Mouse (Mus musculus) bone marrow, adult 2 months (tissue): Measurements from ENCODE around the gene Gm15217. TPM values are rescaled to one million over a fixed set of nuclear protein-coding genes. Genes with fewer than 3 reads are reported as not detected.

Experiments
- H3K27ac ChIP-seq: fragments of 200-500 bp; 2 replicates; pipeline ENCODE4 v1.5.1; 2012; ENCODE audit warnings: low read depth, mild to moderate bottlenecking, control low read depth, inconsistent platforms, low read length; ENCODE audit not compliant: control insufficient read depth, poor library complexity, insufficient read depth
- H3K4me1 ChIP-seq: fragments of 200-500 bp; 2 replicates; pipeline ENCODE4 v1.6.1; 2011; ENCODE audit warnings: low read length; ENCODE audit not compliant: control insufficient read depth, insufficient read depth
- H3K4me3 ChIP-seq: fragments of 200-500 bp; replicated peaks from 2 replicates; pipeline ENCODE3; 2011; ENCODE audit warnings: mild to moderate bottlenecking, low read depth, low read length, control low read depth; ENCODE audit not compliant: control insufficient read depth
- CTCF ChIP-seq: fragments of 200-500 bp; IDR thresholded peaks from 2 replicates; pipeline ENCODE4 v1.5.1; 2011; ENCODE audit warnings: low read length, control low read depth; ENCODE audit not compliant: control insufficient read depth, insufficient read depth
- POLR2A ChIP-seq: fragments of 200-500 bp; IDR thresholded peaks from 2 replicates; pipeline ENCODE4 v1.6.1; 2011; ENCODE audit warnings: low read depth, mild to moderate bottlenecking, control low read depth, low read length, borderline replicate concordance; ENCODE audit not compliant: control insufficient read depth
- WGBS: fragments of 180-500 bp; shearing (Covaris S2); methylation state at CpG from one replicate; pipeline ENCODE4 v1.1.7; 2018; 5-methylcytosine and 5-hydroxymethylcytosine counted together
- polyA plus RNA-seq: library from polyadenylated mRNA; stranded (reverse); fragments of >200 nt; gene quantifications from 2 replicates; pipeline ENCODE4 v1.2.4, GENCODE M21; 2011; ENCODE audit warnings: low replicate concordance; ENCODE audit not compliant: missing spikeins, insufficient read depth, insufficient read length

The Gm15217 gene
- polyA plus RNA-seq, 1 experiment = not detected

- H3K27ac ChIP-seq = no peak within 1 kb of the TSS; the same call in 1 of the 2 replicates
- TF ChIP-seq CTCF (no peak), POLR2A (no peak)
- no peaks in the 10 kb centered on the region for H3K4me1 ChIP-seq
- no peak within 1 kb of the TSS for H3K4me3 ChIP-seq
- WGBS = 3% methylated on average over 26 of the region's 26 CpGs
Observed at GRCm38 (mm10) chr14:46390249-46390775, 11.1 kb downstream of the Gm15217 start, which contains the start of gene Bmp4. Gene Bmp4 (minus strand): TSS chr14:46390669.

- H3K4me3 ChIP-seq = no peak overlapping the region
- no peak for TF ChIP-seq CTCF
- no peak overlapping the region for H3K27ac ChIP-seq
- H3K4me1 ChIP-seq = no peaks in the 10 kb centered on the region
- whole genome bisulfite sequencing = 51% methylated on average over 6 of the region's 6 CpGs
Observed at GRCm38 (mm10) chr14:46391621-46392170, 12.5 kb downstream of the Gm15217 start.

GRCm38 (mm10) chr14:46398091-46398695 is 19.0 kb downstream of the Gm15217 start:
- no peak overlapping the region for H3K4me3 ChIP-seq

GRCm38 (mm10) chr14:46399925-46400324 is 20.7 kb downstream of the Gm15217 start:
- H3K4me3 ChIP-seq = no peak overlapping the region
- no peak overlapping the region for H3K27ac ChIP-seq
- H3K4me1 ChIP-seq = no peaks in the 10 kb centered on the region; the same call in 1 of the 2 replicates
- 68% methylated on average over 2 of the region's 2 CpGs for WGBS
- TF ChIP-seq POLR2A (no peak), CTCF (no peak)

More at GRCm38 (mm10) chr14:46398091-46398695, 19.0 kb downstream of the Gm15217 start:
- TF ChIP-seq CTCF (no peak), POLR2A (no peak)
- 7% methylated on average over 27 of the region's 27 CpGs for WGBS
- H3K4me1 ChIP-seq = no peaks in the 10 kb centered on the region
- H3K27ac ChIP-seq = no peak overlapping the region

- TF ChIP-seq CTCF (no peak), POLR2A (no peak)
- Histone ChIP-seq H3K27ac (no peak overlapping the region), H3K4me3 (no peak overlapping the region), H3K4me1 (no peaks in the 10 kb centered on the region; the same call in 1 of the 2 replicates)
- WGBS = 81% methylated on average over 3 of the region's 3 CpGs
Observed at GRCm38 (mm10) chr14:46408319-46408718, 29.1 kb downstream of the Gm15217 start.

GRCm38 (mm10) chr14:46409016-46409415 is 29.8 kb downstream of the Gm15217 start:
- no peak overlapping the region for H3K4me3 ChIP-seq
- TF ChIP-seq POLR2A (no peak), CTCF (no peak)
- 84% methylated on average over 10 of the region's 10 CpGs for WGBS
- H3K4me1 ChIP-seq = no peaks in the 10 kb centered on the region; the same call in 1 of the 2 replicates
- H3K27ac ChIP-seq = no peak overlapping the region

- no peak overlapping the region for H3K4me3 ChIP-seq
- TF ChIP-seq CTCF (no peak), POLR2A (no peak)
Observed at GRCm38 (mm10) chr14:46410557-46411120, 31.4 kb downstream of the Gm15217 start.

GRCm38 (mm10) chr14:46412497-46413000 is 33.3 kb downstream of the Gm15217 start:
- 83% methylated on average over 7 of the region's 7 CpGs for whole genome bisulfite sequencing
- Histone ChIP-seq H3K4me1 (no peaks in the 10 kb centered on the region; the same call in 1 of the 2 replicates), H3K27ac (no peak overlapping the region), H3K4me3 (no peak overlapping the region)
- no peak for TF ChIP-seq CTCF
- TF ChIP-seq POLR2A = no peak

More at GRCm38 (mm10) chr14:46410557-46411120, 31.4 kb downstream of the Gm15217 start:
- H3K27ac ChIP-seq = no peak overlapping the region
- H3K4me1 ChIP-seq = no peaks in the 10 kb centered on the region; the same call in 1 of the 2 replicates
- WGBS = 53% methylated on average over 4 of the region's 4 CpGs
